Mouse (Mus musculus): ENCODE measurements around the gene Elane. TPM values are rescaled to one million over a fixed set of nuclear protein-coding genes. Genes with fewer than 3 reads are reported as not detected.
A peak's percentile ranks its signal among the peaks of the same experiment; 100 is the strongest.
"Not testable (repeated sequence)": the region's sequence is repeated elsewhere in the genome, so short reads cannot be mapped to it uniquely, and the experiment has no call there.

Gene Elane
- total RNA-seq, 2 experiments from 2014 or later, result 0.23 TPM; not detected in 1

GRCm38 (mm10) chr10:79874290-79874862 is 11.7 kb upstream of the Elane start, which contains the start of the genes Prtn3 and Plppr3:
Gene Prtn3 (plus strand): TSS chr10:79874476.
Gene Plppr3 (minus strand): TSS chr10:79874634.
- ATAC-seq (replicated peaks; ENCODE audit: low FRiP score, low TSS enrichment, poor library complexity, severe bottlenecking), result 0 out of 2 replicates have a peak, but pooled peaks have one; percentile 17

- no peak for ATAC-seq (replicated peaks; ENCODE audit: low FRiP score, low TSS enrichment, poor library complexity, severe bottlenecking)
Measured at GRCm38 (mm10) chr10:79877174-79877573, 8.9 kb upstream of the Elane start.

GRCm38 (mm10) chr10:79877757-79878156 is 8.3 kb upstream of the Elane start:
- ATAC-seq (replicated peaks; ENCODE audit: low FRiP score, low TSS enrichment, poor library complexity, severe bottlenecking), result no peak

GRCm38 (mm10) chr10:79879527-79879926 is 6.5 kb upstream of the Elane start:
- ATAC-seq (replicated peaks; ENCODE audit: low FRiP score, low TSS enrichment, poor library complexity, severe bottlenecking), result no peak

GRCm38 (mm10) chr10:79880721-79881120 is 5.3 kb upstream of the Elane start:
- no peak for ATAC-seq (replicated peaks; ENCODE audit: low FRiP score, low TSS enrichment, poor library complexity, severe bottlenecking)

GRCm38 (mm10) chr10:79881981-79882380 is 4.1 kb upstream of the Elane start:
- peak; percentile 60 for ATAC-seq (replicated peaks; ENCODE audit: low FRiP score, low TSS enrichment, poor library complexity, severe bottlenecking)

- peak; percentile 51 for ATAC-seq (replicated peaks; ENCODE audit: low FRiP score, low TSS enrichment, poor library complexity, severe bottlenecking)
Measured at GRCm38 (mm10) chr10:79883297-79884084, 2.6 kb upstream of the Elane start.

GRCm38 (mm10) chr10:79884446-79884845 is 1.6 kb upstream of the Elane start:
- ATAC-seq (replicated peaks; ENCODE audit: low FRiP score, low TSS enrichment, poor library complexity, severe bottlenecking), result 0 out of 2 replicates have a peak, but pooled peaks have one; percentile 8

GRCm38 (mm10) chr10:79884938-79885337 is 1.1 kb upstream of the Elane start:
- not testable (repeated sequence) for ATAC-seq (replicated peaks; ENCODE audit: low FRiP score, low TSS enrichment, poor library complexity, severe bottlenecking)

- ATAC-seq (replicated peaks; ENCODE audit: low FRiP score, low TSS enrichment, poor library complexity, severe bottlenecking), result no peak
Measured at GRCm38 (mm10) chr10:79886611-79887010, 564 bp downstream of the Elane start.

GRCm38 (mm10) chr10:79889386-79889785 is 3.3 kb downstream of the Elane start:
- no peak for ATAC-seq (replicated peaks; ENCODE audit: low FRiP score, low TSS enrichment, poor library complexity, severe bottlenecking)

- no peak for ATAC-seq (replicated peaks; ENCODE audit: low FRiP score, low TSS enrichment, poor library complexity, severe bottlenecking)
Measured at GRCm38 (mm10) chr10:79890670-79891069, 4.6 kb downstream of the Elane start, which contains the start of gene Cfd. Gene Cfd (plus strand): TSS chr10:79890853.

- peak; percentile 72 for ATAC-seq (replicated peaks; ENCODE audit: low FRiP score, low TSS enrichment, poor library complexity, severe bottlenecking)
Measured at GRCm38 (mm10) chr10:79892451-79893118, 6.5 kb downstream of the Elane start.

GRCm38 (mm10) chr10:79896306-79896705 is 10.3 kb downstream of the Elane start:
- ATAC-seq (replicated peaks; ENCODE audit: low FRiP score, low TSS enrichment, poor library complexity, severe bottlenecking), result no peak

- no peak for ATAC-seq (replicated peaks; ENCODE audit: low FRiP score, low TSS enrichment, poor library complexity, severe bottlenecking)
Measured at GRCm38 (mm10) chr10:79896814-79897213, 10.8 kb downstream of the Elane start.

- ATAC-seq (replicated peaks; ENCODE audit: low FRiP score, low TSS enrichment, poor library complexity, severe bottlenecking), result no peak
Measured at GRCm38 (mm10) chr10:79897316-79898245, 11.5 kb downstream of the Elane start.

GRCm38 (mm10) chr10:79900951-79901410 is 14.9 kb downstream of the Elane start:
- ATAC-seq (replicated peaks; ENCODE audit: low FRiP score, low TSS enrichment, poor library complexity, severe bottlenecking), result no peak; the same call in 1 of the 2 replicates

- ATAC-seq (replicated peaks; ENCODE audit: low FRiP score, low TSS enrichment, poor library complexity, severe bottlenecking), result no peak
Measured at GRCm38 (mm10) chr10:79906712-79907111, 20.7 kb downstream of the Elane start.

- ATAC-seq (replicated peaks; ENCODE audit: low FRiP score, low TSS enrichment, poor library complexity, severe bottlenecking), result no peak
Measured at GRCm38 (mm10) chr10:79907415-79907814, 21.4 kb downstream of the Elane start.

All from megakaryocyte-erythroid progenitor cell, adult 5-6 weeks (primary cell).